Mouse (Mus musculus): Measurements from ENCODE around the gene Sectm1a. TPM values are rescaled to one million over a fixed set of nuclear protein-coding genes. Genes with fewer than 3 reads are reported as not detected.
"Not testable (repeated sequence)": the region's sequence is repeated elsewhere in the genome, so short reads cannot be mapped to it uniquely, and the experiment has no call there.

The Sectm1a gene
- polyA plus RNA-seq (2015; fragmentation: Nextera tagmentation; extraction: Ambion mirVana): 2.5 and 4.1 TPM in 2 replicates

GRCm38 (mm10) chr11:121081120-121081519 lies at the start of gene Sectm1a:
Sectm1a (minus strand) TSS chr11:121081220.
- no peak for DNase-seq (ENCODE audit: low spot score)

DNA sequence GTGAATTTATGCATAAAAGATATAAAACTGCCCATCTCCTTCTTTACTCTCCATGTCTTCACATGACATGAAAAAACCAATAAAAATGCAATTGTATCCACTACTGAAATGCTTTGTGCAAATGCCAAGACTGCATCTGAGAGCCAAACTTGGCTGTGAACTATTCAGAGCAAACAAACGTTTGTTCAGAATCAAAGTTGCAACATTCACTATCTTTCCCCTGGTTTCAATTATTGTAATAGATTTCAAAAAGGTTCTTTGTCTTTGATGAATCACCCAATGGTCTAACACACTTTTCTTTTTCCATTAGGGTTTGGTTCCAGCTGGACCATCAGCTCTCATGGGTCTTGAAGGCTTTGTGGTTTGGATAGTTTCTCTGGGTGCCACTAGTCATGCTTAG lies 48.6 kb upstream of the Sectm1a start:
- DNase-seq (ENCODE audit: low spot score): no peak

DNA sequence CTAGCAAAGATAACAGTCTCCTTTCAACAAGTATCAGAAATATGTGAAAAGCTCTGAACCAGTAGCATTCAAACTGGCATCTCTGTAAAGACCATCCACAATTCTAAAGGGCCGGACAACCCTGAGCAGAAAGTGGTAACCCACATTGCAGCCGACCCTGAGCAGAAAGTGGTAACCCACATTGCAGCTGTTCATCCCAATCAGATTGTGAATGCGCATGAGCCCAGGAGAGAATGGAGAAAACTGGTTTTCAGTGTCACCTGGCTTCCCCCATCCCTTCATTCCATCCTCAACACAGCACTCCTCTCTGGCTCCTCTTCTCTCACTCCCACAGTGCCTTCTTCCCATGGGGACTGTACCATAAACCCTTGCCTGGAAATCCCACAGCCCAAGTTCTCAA lies 46.4 kb upstream of the Sectm1a start:
- no peak for DNase-seq (ENCODE audit: low spot score)

- DNase-seq (ENCODE audit: low spot score): peak; percentile 26
These were observed 45.4 kb upstream of the Sectm1a start for GRCm38 (mm10) chr11:121126395-121126794.

DNA sequence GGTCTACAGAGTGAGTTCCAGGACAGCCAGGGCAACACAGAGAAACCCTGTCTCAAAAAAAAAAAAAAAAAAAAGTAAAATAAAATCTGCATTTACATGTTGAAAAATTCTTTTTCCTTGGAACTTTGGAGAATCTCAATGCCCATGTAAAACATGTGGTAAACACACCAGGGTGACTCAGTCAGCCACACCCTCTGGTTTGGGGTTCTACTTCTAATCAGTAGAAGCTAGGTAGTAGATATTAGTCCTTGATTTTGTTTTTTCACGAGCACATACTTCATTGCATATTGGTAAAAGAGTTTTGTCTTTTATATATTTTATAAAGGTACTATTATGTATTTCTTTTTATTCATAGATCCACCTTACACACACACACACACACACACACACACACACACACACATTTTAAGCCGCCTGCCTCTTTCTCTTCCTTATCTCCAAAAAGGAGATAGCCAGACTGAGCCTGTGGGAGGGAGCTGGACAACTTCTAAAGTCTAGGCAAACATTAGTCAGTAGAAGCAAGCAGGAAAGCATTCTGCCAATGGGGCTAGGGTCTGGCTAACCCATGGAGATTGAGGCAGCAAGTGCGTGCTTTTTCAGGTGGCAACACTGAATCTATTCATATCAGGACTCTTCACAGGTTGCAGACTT lies 44.6 kb upstream of the Sectm1a start:
- DNase-seq (ENCODE audit: low spot score): no peak

DNA sequence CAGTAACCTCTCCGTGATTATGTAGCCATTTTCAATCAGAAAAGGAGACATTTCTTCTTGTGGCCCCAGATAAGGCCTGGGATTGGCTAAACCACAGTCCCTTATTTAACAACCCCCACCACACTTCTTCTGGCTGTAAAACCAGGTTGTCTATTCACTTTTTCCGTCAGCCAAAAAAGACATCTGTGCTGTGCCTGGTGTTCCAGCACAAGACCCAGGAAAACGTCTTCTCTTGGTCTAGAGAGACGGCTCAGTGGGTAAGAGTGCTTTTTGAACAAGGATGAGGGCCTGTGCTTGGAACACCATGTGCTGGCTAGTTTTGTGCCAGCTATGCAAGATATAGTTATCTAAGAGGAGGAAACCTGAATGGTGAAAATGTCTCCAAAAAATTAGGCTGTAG lies 42.4 kb upstream of the Sectm1a start:
- DNase-seq (ENCODE audit: low spot score): no peak

- no peak for DNase-seq (ENCODE audit: low spot score)
These were observed 41.1 kb upstream of the Sectm1a start for GRCm38 (mm10) chr11:121122024-121122670.

GRCm38 (mm10) chr11:121121151-121121550 lies 40.1 kb upstream of the Sectm1a start:
- DNase-seq (ENCODE audit: low spot score): no peak

DNA sequence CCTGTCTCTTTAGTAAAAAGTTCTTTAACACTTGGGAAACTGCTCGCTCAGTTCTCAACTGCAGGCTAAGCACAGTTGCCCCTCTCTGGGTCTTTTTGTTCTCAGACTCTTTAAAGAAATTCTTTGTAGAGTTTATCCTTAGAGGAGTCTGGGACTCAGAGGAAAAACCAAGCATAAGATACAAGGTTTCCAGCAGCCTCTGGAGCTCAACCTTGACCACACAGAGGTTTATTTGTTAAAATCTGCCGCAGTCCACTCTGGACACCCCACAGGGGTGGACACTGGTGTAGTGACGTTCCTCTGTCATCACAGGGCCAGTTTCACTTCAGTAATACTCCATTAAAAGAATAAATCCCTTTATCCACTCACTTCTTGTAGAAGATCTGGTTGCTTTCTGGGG lies 37.6 kb upstream of the Sectm1a start, which contains the start of gene Tex19.2:
TSS of gene Tex19.2 (minus strand) at position 101 of the 400 bp plus-strand sequence.
- no peak for DNase-seq (ENCODE audit: low spot score)

- no peak for DNase-seq (ENCODE audit: low spot score)
These were observed 37.1 kb upstream of the Sectm1a start for GRCm38 (mm10) chr11:121118106-121118505.

GRCm38 (mm10) chr11:121112091-121112775 lies 31.2 kb upstream of the Sectm1a start:
- DNase-seq (ENCODE audit: low spot score): no peak

DNA sequence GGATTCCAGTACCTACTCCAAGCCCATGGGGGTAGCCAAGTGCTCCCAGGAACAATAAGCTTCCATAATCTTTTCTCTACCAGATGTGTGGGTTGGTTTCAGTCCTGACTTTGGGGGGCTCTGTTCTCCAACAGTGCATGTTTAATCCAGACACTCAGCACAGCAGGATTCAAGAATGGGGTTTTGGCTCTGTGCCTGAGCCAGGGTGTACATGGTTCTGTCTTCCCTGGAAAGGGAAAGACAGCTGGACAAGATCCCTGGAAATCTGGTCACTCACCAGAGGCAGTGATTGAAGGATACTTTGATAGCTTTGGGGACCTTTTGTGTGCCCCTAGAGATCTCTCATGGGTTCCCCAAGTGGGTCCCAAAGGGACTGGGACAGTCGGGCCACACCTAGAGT lies 30.6 kb upstream of the Sectm1a start:
- no peak for DNase-seq (ENCODE audit: low spot score)

DNA sequence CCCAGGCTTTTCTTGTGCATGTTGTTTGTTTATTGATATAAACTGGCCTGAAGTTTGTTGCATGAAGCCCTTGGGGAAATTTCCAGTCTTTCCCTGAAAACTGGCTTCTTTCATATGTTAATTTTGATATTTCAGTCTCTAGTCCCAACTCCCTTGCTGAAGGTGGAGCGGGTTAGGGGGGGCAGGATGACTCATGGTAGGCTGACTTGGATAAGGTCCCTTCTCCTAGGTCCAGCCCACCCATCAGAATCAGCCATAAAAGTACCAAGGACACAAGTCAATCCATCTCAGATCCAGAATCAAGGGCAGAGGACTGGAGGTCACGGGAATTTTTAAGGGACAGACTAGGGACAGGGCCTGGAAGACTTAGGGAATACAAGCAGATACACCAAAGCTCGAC lies 30.0 kb upstream of the Sectm1a start:
- no peak for DNase-seq (ENCODE audit: low spot score)

DNA sequence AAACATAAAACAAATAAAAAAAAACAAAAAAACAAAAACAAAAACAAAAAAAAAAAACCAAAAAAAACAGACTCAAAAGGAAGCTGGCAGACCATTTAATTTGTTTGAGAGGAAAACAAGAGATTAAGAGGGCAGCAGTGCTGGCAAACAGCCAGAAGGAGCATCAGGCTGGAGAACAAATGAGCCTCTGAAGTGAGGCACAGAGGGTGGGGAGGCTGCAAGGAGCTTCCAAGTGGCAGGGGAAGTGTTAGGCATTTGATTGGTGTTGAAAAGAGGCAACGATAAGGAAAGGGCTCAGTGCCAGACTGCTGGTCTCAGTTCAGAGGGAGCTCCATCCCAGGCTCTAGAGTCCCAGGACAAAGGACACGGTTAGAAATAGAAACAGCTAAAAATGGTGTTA lies 29.0 kb upstream of the Sectm1a start:
- no peak for DNase-seq (ENCODE audit: low spot score)

GRCm38 (mm10) chr11:121108061-121108460 lies 27.0 kb upstream of the Sectm1a start:
- no peak for DNase-seq (ENCODE audit: low spot score)

- DNase-seq (ENCODE audit: low spot score): not testable (repeated sequence)
These were observed 26.2 kb upstream of the Sectm1a start for GRCm38 (mm10) chr11:121107242-121107641.

DNA sequence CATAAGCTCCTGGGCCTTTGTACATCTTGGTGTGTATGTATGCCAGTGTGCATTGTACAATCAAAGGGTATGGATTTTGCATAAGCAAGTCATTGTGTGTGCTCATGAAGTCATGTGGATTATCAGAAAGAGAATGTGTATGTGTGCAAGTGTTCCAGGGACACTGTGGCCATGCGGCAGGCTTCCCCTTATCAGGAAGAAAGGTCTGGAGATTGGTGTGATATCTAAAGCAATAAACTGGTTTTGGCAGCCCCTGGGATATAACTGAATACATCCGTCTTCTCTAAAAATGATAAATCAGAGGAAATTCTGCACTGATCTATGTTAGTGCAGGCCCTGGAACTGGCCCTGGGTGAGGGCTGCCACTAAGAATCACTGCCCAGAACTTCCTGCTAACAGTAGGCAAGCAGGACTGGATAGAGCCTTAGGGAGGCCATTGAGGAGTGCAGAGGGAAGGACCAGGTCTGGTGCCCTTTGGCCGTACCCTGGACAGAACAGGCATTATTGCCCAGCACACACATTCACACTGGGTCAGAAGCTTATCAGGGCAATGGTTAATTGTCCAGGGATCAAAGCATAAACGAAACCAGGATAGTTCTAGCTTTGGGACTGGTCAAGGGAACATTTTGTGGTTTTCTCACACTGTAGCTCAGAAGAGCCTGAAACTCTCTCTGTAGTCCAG lies 20.2 kb upstream of the Sectm1a start:
- no peak for DNase-seq (ENCODE audit: low spot score)

- DNase-seq (ENCODE audit: low spot score): no peak
These were observed 19.7 kb upstream of the Sectm1a start for GRCm38 (mm10) chr11:121100692-121101091.

GRCm38 (mm10) chr11:121099762-121100161 lies 18.7 kb upstream of the Sectm1a start:
- DNase-seq (ENCODE audit: low spot score): no peak

DNA sequence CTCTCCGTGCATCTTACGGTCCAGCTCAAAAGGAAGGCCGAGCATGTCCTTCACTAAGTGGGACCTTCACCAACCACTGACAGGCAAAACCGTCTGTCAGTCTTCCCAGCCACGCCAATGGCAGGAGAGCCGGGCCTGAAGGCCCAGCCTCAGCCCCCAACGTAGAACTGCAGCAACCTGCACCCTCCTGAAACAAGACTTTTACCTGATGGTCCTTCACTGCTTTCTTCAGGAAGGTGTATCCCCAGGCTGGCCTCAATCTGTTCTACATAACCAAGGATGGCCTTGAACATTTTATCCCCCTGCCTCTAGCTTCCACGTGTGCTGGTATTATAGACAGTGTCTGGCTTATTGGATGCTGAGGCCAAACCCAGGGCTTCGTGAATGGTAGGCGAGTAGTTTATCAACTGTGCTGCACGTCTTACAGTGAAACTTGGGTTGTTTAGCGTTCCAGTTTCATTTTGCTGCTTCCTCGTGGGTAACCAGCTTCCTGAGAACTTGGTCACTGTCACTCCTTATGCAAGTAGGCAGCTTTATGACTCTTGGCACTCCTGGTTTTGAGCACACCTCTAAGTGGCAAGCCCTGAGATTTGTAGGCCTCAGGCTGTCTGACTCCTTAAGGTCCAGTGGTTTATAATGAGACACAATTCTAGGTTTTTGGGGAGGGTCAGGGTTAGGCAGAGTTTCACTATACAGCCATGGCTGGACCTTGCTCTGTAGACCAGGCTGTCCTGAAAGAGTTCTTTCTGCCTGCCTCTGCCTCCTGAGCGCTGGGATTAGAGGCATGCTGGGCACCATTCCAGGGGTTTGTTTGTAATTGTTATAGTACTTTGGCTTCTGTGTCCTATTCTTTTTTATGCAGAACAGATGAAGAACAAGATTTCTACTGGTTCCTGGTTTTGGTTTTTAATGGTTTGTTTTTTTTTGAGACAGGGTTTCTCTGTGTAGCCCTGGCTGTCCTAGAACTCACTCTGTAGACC lies 11.9 kb upstream of the Sectm1a start:
- DNase-seq (ENCODE audit: low spot score): no peak

- no peak for DNase-seq (ENCODE audit: low spot score)
These were observed 9.9 kb upstream of the Sectm1a start for GRCm38 (mm10) chr11:121090943-121091342.

Data from thymus, postnatal 0 days (tissue).